Mouse (Mus musculus) limb, embryonic 11.5 days (tissue): ENCODE results near the gene Gba2. TPM values are rescaled to one million over a fixed set of nuclear protein-coding genes. Genes with fewer than 3 reads are reported as not detected.

Experiments
- ATAC-seq: fragments of 200-750 bp; cut with Nextera tagmentation; 2 replicates; pipeline ENCODE4 v1.8.0; 2017; ENCODE audit warnings: low read depth; ENCODE audit not compliant: insufficient number of reproducible peaks, low FRiP score, low TSS enrichment
- DNase-seq: peaks from one replicate; pipeline ENCODE4 v3.0.0-alpha.2; 2015; ENCODE audit warnings: low spot score
- H3K27ac ChIP-seq: fragments of 300-500 bp; sonication (generic); replicated peaks from 2 replicates; pipeline ENCODE4 v1.5.1; 2014; ENCODE audit warnings: low read depth, mild to moderate bottlenecking, low read length
- H3K27me3 ChIP-seq: fragments of 300-500 bp; sonication (generic); 2 replicates; pipeline ENCODE4 v1.6.1; 2014; ENCODE audit warnings: mild to moderate bottlenecking, low read length, mixed read lengths; ENCODE audit not compliant: control insufficient read depth, insufficient read depth
- H3K36me3 ChIP-seq: fragments of 300-500 bp; sonication (generic); 2 replicates; pipeline ENCODE4 v1.6.1; 2014; ENCODE audit warnings: mild to moderate bottlenecking, low read length, moderate library complexity, mixed read lengths; ENCODE audit not compliant: control insufficient read depth, insufficient read depth
- H3K4me1 ChIP-seq: fragments of 300-500 bp; sonication (generic); 2 replicates; pipeline ENCODE4 v1.6.1; 2014; ENCODE audit warnings: low read length, mixed read lengths; ENCODE audit not compliant: control insufficient read depth, insufficient read depth
- H3K4me2 ChIP-seq: fragments of 300-500 bp; sonication (generic); 2 replicates; pipeline ENCODE4 v1.6.1; 2014; ENCODE audit warnings: low read depth, mild to moderate bottlenecking, moderate library complexity; ENCODE audit not compliant: severe bottlenecking
- H3K4me3 ChIP-seq: fragments of 300-500 bp; sonication (generic); 2 replicates; pipeline ENCODE4 v1.5.1; 2014; ENCODE audit warnings: low read depth, low read length
- H3K9ac ChIP-seq: fragments of 300-500 bp; sonication (generic); 2 replicates; pipeline ENCODE4 v1.6.1; 2014; ENCODE audit warnings: mild to moderate bottlenecking, low read length
- H3K9me3 ChIP-seq: fragments of 300-500 bp; sonication (generic); 2 replicates; pipeline ENCODE4 v1.6.1; 2016; ENCODE audit warnings: low read length; ENCODE audit not compliant: control insufficient read depth
- WGBS: fragments of 180-500 bp; shearing (Covaris S2); extraction: QIAGEN DNeasy Blood & Tissue Kit; methylation state at CpG from one replicate; pipeline ENCODE4 v1.1.7; 2014; 5-methylcytosine and 5-hydroxymethylcytosine counted together
- polyA plus RNA-seq: library from polyadenylated mRNA; unstranded; fragments of >200 nt; fragmentation: Nextera tagmentation; extraction: Ambion mirVana; gene quantifications from 2 replicates; pipeline ENCODE4 v1.2.1, GENCODE M21; 2014

Gene Gba2
- polyA plus RNA-seq, result 20.7 and 20.8 TPM in 2 replicates

DNA sequence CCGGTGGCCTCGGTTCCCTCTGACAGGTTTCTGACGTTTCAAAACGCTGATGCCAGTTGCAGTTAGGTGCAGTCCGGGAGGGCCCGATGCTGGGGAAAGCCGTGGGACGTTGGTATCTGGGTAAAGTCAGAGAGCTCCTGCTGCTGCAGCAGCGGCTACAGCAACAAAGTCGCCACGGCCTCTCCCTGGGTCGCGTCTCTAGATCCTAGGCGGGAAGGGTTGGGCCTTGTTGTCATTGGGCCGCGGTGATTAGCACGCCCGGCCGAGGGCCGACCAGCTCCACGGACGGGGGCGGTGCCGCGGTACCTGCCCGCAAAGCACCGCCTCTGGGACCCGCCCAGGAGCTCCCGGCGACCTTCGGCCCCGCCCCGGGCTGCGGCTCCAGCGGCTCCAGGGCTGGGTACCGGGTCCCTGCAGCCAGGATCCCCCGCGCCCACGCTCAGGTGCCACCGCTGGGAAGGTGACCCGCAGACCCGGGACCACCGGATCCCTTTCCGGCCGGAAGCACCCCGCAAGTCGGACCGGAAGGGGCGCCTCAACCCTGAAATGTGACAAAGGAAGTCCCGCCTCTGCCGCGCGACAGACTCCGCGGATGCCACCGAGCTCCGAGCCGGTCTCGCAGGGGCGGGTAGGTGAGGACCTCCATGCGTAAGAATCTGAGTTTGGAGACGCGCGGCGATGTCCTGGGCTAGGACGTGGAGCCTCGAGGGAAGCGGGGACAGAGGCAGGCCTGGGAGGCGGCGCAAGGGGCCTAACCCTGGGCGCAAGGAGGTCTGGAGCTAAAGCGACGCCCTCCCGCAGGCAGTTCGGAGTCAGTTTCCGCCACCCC, at the start of gene Gba2, which contains the start of gene Rgp1:
Gba2 (minus strand) TSS at position 498 of the 829 bp plus-strand sequence.
Rgp1 (plus strand) TSS at position 340 of the 829 bp plus-strand sequence.
- Histone ChIP-seq H3K36me3 (peaks cover 20% of the 10 kb centered on the region), H3K27me3 (no peaks in the 10 kb centered on the region), H3K9ac (peak within 1 kb of the TSS; percentile 87), H3K4me2 (peak within 1 kb of the TSS; percentile 79), H3K9me3 (no peaks in the 10 kb centered on the region), H3K4me1 (peaks cover 15% of the 10 kb centered on the region), H3K27ac (peak within 1 kb of the TSS; percentile 66; the same call in 1 of the 2 replicates), H3K4me3 (peak within 1 kb of the TSS; percentile 80)
- peak; percentile 89 for ATAC-seq
- under 1% methylated on average over 76 of the region's 76 CpGs for WGBS
- peak; percentile 87 for DNase-seq

DNA sequence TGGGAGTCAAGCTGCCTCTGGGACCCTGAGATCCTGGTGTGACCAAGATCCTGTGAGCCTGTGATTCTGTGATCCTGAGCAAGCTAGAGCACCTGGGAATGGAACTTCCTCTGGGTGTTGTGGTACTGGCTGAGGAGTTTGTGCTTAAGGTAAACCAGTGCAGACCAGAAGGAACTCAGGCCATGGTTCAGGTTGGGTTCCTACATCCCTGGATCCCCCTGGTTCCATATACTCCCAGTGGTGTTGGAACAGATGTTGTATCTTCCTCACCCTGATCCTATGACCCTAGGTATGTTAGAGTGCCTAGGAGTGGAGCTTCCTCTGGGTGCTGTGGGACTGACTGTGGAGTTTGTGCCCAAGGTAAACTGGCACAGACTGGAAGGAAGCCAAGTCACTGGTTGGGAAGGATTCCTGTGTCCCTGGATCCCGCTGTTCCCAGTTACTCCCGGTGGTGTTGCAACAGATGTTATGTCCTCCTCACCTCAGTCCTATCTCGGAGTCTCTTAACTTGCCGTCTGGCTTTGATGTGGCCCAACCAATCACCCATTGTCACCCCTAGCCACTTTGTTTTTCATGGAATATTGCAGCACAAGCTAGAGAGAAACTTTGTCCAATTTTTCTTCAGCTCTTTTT, 41.6 kb upstream of the Gba2 start:
- Histone ChIP-seq H3K4me1 (no peaks in the 10 kb centered on the region), H3K36me3 (no peaks in the 10 kb centered on the region), H3K4me2 (no peak overlapping the region), H3K27ac (no peak overlapping the region), H3K9ac (no peak overlapping the region), H3K9me3 (peaks cover under 1% of the 10 kb centered on the region; the same call in 1 of the 2 replicates), H3K27me3 (no peaks in the 10 kb centered on the region), H3K4me3 (no peak overlapping the region)
- ATAC-seq (no peak), DNase-seq (no peak)
- 77% methylated on average over 4 of the region's 4 CpGs for WGBS

DNA sequence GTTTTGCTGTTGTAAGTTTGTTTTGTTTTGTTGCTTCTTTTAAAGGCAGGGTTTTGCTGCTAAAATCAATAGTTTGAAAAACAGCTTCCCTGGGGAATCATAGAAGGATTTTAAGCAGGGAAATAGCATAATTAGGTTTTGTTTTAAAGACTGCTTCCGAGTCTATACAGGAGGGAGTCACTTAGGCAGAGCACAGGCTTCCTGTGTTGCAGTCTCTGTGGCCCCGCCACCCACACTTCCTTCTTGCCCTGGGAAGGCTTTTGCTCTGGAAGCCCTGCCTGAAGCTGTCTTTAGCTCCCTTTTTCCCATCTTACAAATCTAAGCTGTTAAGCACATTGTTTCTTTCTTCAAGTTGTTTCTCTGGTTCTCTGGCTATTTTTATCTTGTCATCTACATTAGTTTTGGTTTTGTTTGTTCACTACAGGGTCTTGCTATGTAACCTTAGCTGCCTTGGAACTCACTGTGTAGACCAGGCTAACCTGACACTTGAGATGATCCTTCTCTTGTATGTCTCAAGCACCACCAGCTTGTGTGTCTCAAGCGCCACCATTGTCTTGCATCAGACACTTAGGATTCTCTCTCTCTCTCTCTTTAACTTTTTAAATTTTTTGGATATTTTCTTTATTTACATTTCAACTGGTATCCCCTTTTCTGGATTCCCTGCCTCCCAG, 34.5 kb upstream of the Gba2 start:
- 68% methylated on average over 3 of the region's 3 CpGs for WGBS
- no peak overlapping the region for H3K27ac ChIP-seq
- H3K36me3 ChIP-seq, result no peaks in the 10 kb centered on the region
- H3K4me3 ChIP-seq, result no peak overlapping the region
- H3K4me2 ChIP-seq, result no peak overlapping the region
- ATAC-seq (no peak), DNase-seq (no peak)
- no peaks in the 10 kb centered on the region for H3K4me1 ChIP-seq
- no peak overlapping the region for H3K9ac ChIP-seq
- H3K9me3 ChIP-seq, result no peaks in the 10 kb centered on the region
- no peaks in the 10 kb centered on the region for H3K27me3 ChIP-seq

DNA sequence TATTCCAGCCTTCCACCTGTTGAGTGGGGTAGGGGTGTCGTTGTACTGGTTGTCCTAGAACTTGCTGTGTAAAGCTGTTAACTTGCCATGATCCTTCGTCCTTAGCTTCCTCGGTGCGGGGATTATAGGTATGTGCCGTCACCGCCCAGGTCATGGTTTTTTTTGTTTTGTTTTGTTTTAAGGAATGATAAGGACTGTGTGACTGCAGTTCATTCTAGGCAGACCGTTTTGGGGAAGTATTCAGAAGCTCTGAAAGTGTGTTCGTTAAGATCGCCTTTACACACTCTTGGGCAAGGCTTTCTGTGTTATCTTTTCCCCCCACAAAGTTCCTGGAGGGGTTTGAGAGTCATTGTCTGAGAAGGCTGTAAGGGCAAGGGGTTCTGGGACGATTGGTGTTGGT, 33.9 kb upstream of the Gba2 start:
- Histone ChIP-seq H3K4me3 (no peak overlapping the region), H3K4me1 (no peaks in the 10 kb centered on the region), H3K9ac (no peak overlapping the region), H3K27me3 (no peaks in the 10 kb centered on the region), H3K27ac (no peak overlapping the region), H3K36me3 (no peaks in the 10 kb centered on the region), H3K4me2 (no peak overlapping the region), H3K9me3 (no peaks in the 10 kb centered on the region)
- no peak for ATAC-seq
- no peak for DNase-seq
- 83% methylated on average over 10 of the region's 10 CpGs for WGBS

- WGBS, result 82% methylated on average over 9 of the region's 9 CpGs
- Histone ChIP-seq H3K9ac (no peak overlapping the region), H3K4me1 (no peaks in the 10 kb centered on the region), H3K9me3 (no peaks in the 10 kb centered on the region), H3K4me3 (no peak overlapping the region), H3K36me3 (no peaks in the 10 kb centered on the region), H3K27ac (no peak overlapping the region), H3K4me2 (no peak overlapping the region), H3K27me3 (no peaks in the 10 kb centered on the region)
- DNase-seq (no peak), ATAC-seq (no peak)
These were observed 26.3 kb upstream of the Gba2 start for GRCm38 (mm10) chr4:43604751-43605685.

DNA sequence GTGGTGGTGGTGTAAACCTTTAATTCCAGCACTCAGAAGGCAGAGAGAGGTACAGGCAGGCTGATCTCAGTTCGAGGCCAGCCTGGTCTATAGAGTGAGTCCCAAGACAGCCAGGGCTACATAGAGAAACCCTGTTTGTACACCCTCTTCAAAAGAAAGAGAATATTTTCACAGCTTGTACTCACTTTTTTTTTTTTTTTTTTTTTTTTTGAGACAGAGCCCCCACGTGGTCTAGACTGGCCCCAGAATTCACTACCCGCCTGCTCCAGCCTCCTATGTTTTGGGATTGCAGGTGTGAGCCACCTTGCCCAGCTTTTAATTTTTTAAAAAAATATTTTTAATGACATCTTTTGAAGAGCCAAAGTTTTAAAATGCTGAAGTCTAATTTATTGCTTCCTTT, 25.4 kb upstream of the Gba2 start:
- no peak overlapping the region for H3K9ac ChIP-seq
- no peaks in the 10 kb centered on the region for H3K4me1 ChIP-seq
- H3K27ac ChIP-seq, result no peak overlapping the region
- 68% methylated on average over 3 of the region's 3 CpGs for WGBS
- ATAC-seq (no peak), DNase-seq (no peak)
- H3K4me2 ChIP-seq, result no peak overlapping the region
- H3K27me3 ChIP-seq, result no peaks in the 10 kb centered on the region
- no peak overlapping the region for H3K4me3 ChIP-seq
- H3K9me3 ChIP-seq, result no peaks in the 10 kb centered on the region
- H3K36me3 ChIP-seq, result no peaks in the 10 kb centered on the region

GRCm38 (mm10) chr4:43600195-43600934, 21.7 kb upstream of the Gba2 start:
- Histone ChIP-seq H3K36me3 (no peaks in the 10 kb centered on the region), H3K9me3 (no peaks in the 10 kb centered on the region), H3K27ac (no peak overlapping the region), H3K27me3 (no peaks in the 10 kb centered on the region), H3K4me3 (no peak overlapping the region), H3K4me1 (no peaks in the 10 kb centered on the region), H3K9ac (no peak overlapping the region), H3K4me2 (no peak overlapping the region)
- DNase-seq (no peak), ATAC-seq (no peak)
- 82% methylated on average over 9 of the region's 9 CpGs for WGBS
